Mouse (Mus musculus) forebrain, postnatal 0 days (tissue): ENCODE data around the gene Wnt11. TPM values are rescaled to one million over a fixed set of nuclear protein-coding genes. Genes with fewer than 3 reads are reported as not detected.

Experiments
- ATAC-seq: fragments of 200-750 bp; cut with Nextera tagmentation; 2 replicates; pipeline ENCODE4 v1.8.0; 2017; ENCODE audit warnings: mild to moderate bottlenecking, moderate library complexity
- DNase-seq: peaks from one replicate; pipeline ENCODE4 v3.0.0-alpha.2; 2015
- H3K27ac ChIP-seq: fragments of 300-500 bp; sonication (generic); 2 replicates; pipeline ENCODE4 v1.5.1; 2014; ENCODE audit warnings: low read depth, mild to moderate bottlenecking, antibody characterized with exemption, low read length, moderate library complexity, mixed read lengths
- H3K27me3 ChIP-seq: fragments of 300-500 bp; sonication (generic); 2 replicates; pipeline ENCODE4 v1.6.1; 2014; ENCODE audit warnings: mild to moderate bottlenecking, low read length, mixed read lengths; ENCODE audit not compliant: insufficient read depth
- H3K36me3 ChIP-seq: fragments of 300-500 bp; sonication (generic); 2 replicates; pipeline ENCODE4 v1.6.1; 2014; ENCODE audit warnings: mild to moderate bottlenecking, moderate library complexity; ENCODE audit not compliant: insufficient read depth
- H3K4me1 ChIP-seq: fragments of 300-500 bp; sonication (generic); 2 replicates; pipeline ENCODE4 v1.6.1; 2014; ENCODE audit warnings: antibody characterized with exemption; ENCODE audit not compliant: insufficient read depth
- H3K4me2 ChIP-seq: fragments of 300-500 bp; sonication (generic); 2 replicates; pipeline ENCODE4 v1.6.1; 2014; ENCODE audit warnings: low read depth, mild to moderate bottlenecking, moderate library complexity
- H3K4me3 ChIP-seq: fragments of 300-500 bp; sonication (generic); 2 replicates; pipeline ENCODE4 v1.5.1; 2014; ENCODE audit warnings: low read depth, low read length, mixed read lengths
- H3K9ac ChIP-seq: fragments of 300-500 bp; sonication (generic); 2 replicates; pipeline ENCODE4 v1.6.1; 2014; ENCODE audit warnings: mild to moderate bottlenecking
- H3K9me3 ChIP-seq: fragments of 300-500 bp; sonication (generic); 2 replicates; pipeline ENCODE4 v1.6.1; 2016; ENCODE audit warnings: low read length
- CTCF ChIP-seq: sonication (generic); IDR thresholded peaks from 2 replicates; pipeline ENCODE4 v1.5.1; 2016; ENCODE audit warnings: antibody characterized with exemption, control low read depth, low read depth
- WGBS: fragments of 180-500 bp; shearing (Covaris S2); extraction: QIAGEN DNeasy Blood & Tissue Kit; methylation state at CpG from one replicate; pipeline ENCODE4 v1.1.7; 2014; 5-methylcytosine and 5-hydroxymethylcytosine counted together
- polyA plus RNA-seq: library from polyadenylated mRNA; unstranded; fragments of >200 nt; fragmentation: Nextera tagmentation; extraction: Ambion mirVana; gene quantifications from 2 replicates; pipeline ENCODE4 v1.2.1, GENCODE M21; 2015
- total RNA-seq: library from RNA; depleted of rRNA; stranded (reverse); fragments of >200 nt; gene quantifications from 2 replicates; pipeline ENCODE4 v1.2.3, GENCODE M21; 2014

Wnt11 gene
- total and polyA plus RNA-seq, 2 experiments from 2014 or later = 1.1 to 3.3 TPM

- no peak overlapping the region for H3K27ac ChIP-seq
- H3K27me3 ChIP-seq = no peaks in the 10 kb centered on the region
- no peak overlapping the region for H3K9ac ChIP-seq
- TF ChIP-seq CTCF = no peak
- ATAC-seq (no peak), DNase-seq (no peak)
- WGBS = 41% methylated on average over 9 of the region's 9 CpGs
- H3K4me1 ChIP-seq = peaks cover 4% of the 10 kb centered on the region
- H3K4me2 ChIP-seq = no peak overlapping the region
- no peaks in the 10 kb centered on the region for H3K36me3 ChIP-seq
- no peaks in the 10 kb centered on the region for H3K9me3 ChIP-seq
- H3K4me3 ChIP-seq = no peak overlapping the region
Measured at GRCm38 (mm10) chr7:98863969-98864718, 29.2 kb downstream of the Wnt11 start.

GRCm38 (mm10) chr7:98867053-98867793 lies 32.3 kb downstream of the Wnt11 start:
- Histone ChIP-seq H3K4me2 (no peak overlapping the region), H3K4me3 (no peak overlapping the region), H3K9me3 (no peaks in the 10 kb centered on the region), H3K4me1 (peaks cover 4% of the 10 kb centered on the region), H3K27ac (no peak overlapping the region), H3K27me3 (no peaks in the 10 kb centered on the region), H3K36me3 (no peaks in the 10 kb centered on the region), H3K9ac (no peak overlapping the region)
- WGBS = 27% methylated on average over 12 of the region's 12 CpGs
- ATAC-seq = peak; percentile 32
- peak; percentile 37 for DNase-seq
- no peak for TF ChIP-seq CTCF

GRCm38 (mm10) chr7:98867794-98868150 lies 32.9 kb downstream of the Wnt11 start:
- WGBS = 96% methylated on average over 2 of the region's 2 CpGs
- Histone ChIP-seq H3K27me3 (no peaks in the 10 kb centered on the region), H3K36me3 (no peaks in the 10 kb centered on the region), H3K27ac (no peak overlapping the region), H3K4me3 (no peak overlapping the region), H3K9me3 (no peaks in the 10 kb centered on the region), H3K4me2 (no peak overlapping the region), H3K4me1 (peaks cover 4% of the 10 kb centered on the region), H3K9ac (no peak overlapping the region)
- DNase-seq = no peak
- ATAC-seq = no peak
- TF ChIP-seq CTCF = no peak

- 69% methylated on average over 3 of the region's 3 CpGs for WGBS
Measured at GRCm38 (mm10) chr7:98869070-98869469, 34.2 kb downstream of the Wnt11 start.

GRCm38 (mm10) chr7:98870791-98871190 lies 35.9 kb downstream of the Wnt11 start:
- 28% methylated on average over 12 of the region's 12 CpGs for WGBS
- Histone ChIP-seq H3K36me3 (no peaks in the 10 kb centered on the region), H3K27ac (no peak overlapping the region), H3K9ac (no peak overlapping the region), H3K9me3 (no peaks in the 10 kb centered on the region), H3K4me2 (no peak overlapping the region), H3K27me3 (no peaks in the 10 kb centered on the region), H3K4me1 (peaks cover 9% of the 10 kb centered on the region), H3K4me3 (no peak overlapping the region)
- no peak for ATAC-seq
- DNase-seq = no peak
- TF ChIP-seq CTCF = no peak

More at GRCm38 (mm10) chr7:98869070-98869469, 34.2 kb downstream of the Wnt11 start:
- no peak overlapping the region for H3K27ac ChIP-seq
- no peak overlapping the region for H3K4me2 ChIP-seq
- no peaks in the 10 kb centered on the region for H3K27me3 ChIP-seq
- H3K4me3 ChIP-seq = no peak overlapping the region
- H3K36me3 ChIP-seq = no peaks in the 10 kb centered on the region
- ATAC-seq (no peak), DNase-seq (no peak)
- H3K9ac ChIP-seq = no peak overlapping the region
- no peaks in the 10 kb centered on the region for H3K9me3 ChIP-seq
- H3K4me1 ChIP-seq = peaks cover 4% of the 10 kb centered on the region
- TF ChIP-seq CTCF = no peak

- ATAC-seq = no peak
- 66% methylated on average over 12 of the region's 12 CpGs for WGBS
Measured at GRCm38 (mm10) chr7:98871882-98872281, 37.0 kb downstream of the Wnt11 start.

GRCm38 (mm10) chr7:98873316-98873715 lies 38.4 kb downstream of the Wnt11 start:
- Histone ChIP-seq H3K27me3 (no peaks in the 10 kb centered on the region), H3K4me3 (no peak overlapping the region), H3K4me2 (no peak overlapping the region), H3K9ac (no peak overlapping the region), H3K4me1 (peaks cover 7% of the 10 kb centered on the region; the same call in 1 of the 2 replicates), H3K9me3 (no peaks in the 10 kb centered on the region), H3K36me3 (no peaks in the 10 kb centered on the region), H3K27ac (no peak overlapping the region)
- TF ChIP-seq CTCF = no peak
- WGBS = 76% methylated on average over 12 of the region's 12 CpGs
- DNase-seq (no peak), ATAC-seq (no peak)

More at GRCm38 (mm10) chr7:98871882-98872281, 37.0 kb downstream of the Wnt11 start:
- H3K4me2 ChIP-seq = no peak overlapping the region
- H3K9ac ChIP-seq = no peak overlapping the region
- H3K9me3 ChIP-seq = no peaks in the 10 kb centered on the region
- no peaks in the 10 kb centered on the region for H3K27me3 ChIP-seq
- no peak overlapping the region for H3K4me3 ChIP-seq
- no peak for DNase-seq
- H3K36me3 ChIP-seq = no peaks in the 10 kb centered on the region
- H3K27ac ChIP-seq = no peak overlapping the region
- no peak for TF ChIP-seq CTCF
- H3K4me1 ChIP-seq = peaks cover 10% of the 10 kb centered on the region
